Mouse (Mus musculus) left cerebral cortex, postnatal 36 days (tissue): Measurements from ENCODE around the gene Gria3. TPM values are rescaled to one million over a fixed set of nuclear protein-coding genes. Genes with fewer than 3 reads are reported as not detected.

Experiments used
- DNase-seq, 2 experiments: peaks; one replicate each; pipeline ENCODE4 v3.0.0; 2021 to 2022; ENCODE audit warnings: low spot score in 2 of 2, mixed read lengths in 1 of 2
- intact Hi-C: fragments of 180-260 bp; cut with DNase I; formaldehyde crosslinking; loops from one replicate; pipeline ENCODE4 v1.15.1; 2025
- total RNA-seq, 2 experiments: library from RNA; stranded (reverse); gene quantifications; 2 replicates each; pipeline ENCODE4 v1.2.3; 2021

The Gria3 gene
- 100 to 1,000 TPM; 192 to 238 TPM for total RNA-seq

DNA sequence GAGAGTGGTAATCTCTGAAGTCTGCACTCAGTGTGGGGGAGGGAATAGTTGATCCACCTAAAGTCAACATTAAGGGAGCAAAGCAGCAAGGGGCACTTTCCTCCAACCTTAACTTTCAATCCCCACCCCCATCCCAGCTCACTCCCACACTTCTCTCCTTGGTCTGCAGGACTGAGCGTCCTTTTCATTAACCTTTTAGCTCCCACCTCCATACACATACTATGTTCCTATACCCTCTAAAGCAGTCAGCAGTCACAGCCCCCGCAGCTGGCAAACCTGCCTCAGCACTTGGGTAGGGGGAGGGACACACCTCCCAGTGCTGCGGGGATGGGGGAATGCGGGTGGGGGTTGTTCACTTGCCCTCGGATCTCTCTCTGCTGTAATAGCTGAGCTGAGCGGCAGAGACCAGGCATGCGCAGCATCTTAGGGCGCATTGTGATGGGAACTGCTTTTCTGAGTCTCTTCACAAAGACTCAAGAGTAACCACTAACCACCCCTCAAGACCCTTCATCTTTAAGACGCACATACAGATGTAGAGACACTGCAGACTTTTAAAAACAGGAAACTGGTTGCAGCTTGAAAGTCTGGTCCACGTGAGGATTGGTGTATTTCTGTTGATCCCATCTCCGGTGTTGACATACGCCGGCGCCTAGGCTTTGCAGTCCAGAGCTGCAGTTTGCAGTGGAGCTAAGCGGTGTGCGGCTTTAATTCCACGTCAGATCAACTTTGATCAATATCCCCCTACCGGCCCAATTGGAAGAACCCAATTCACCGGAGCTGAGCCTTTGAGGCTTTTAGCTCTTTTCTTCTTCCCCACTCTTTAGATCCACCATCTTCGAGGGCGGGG, at the start of gene Gria3:
TSS of gene Gria3 (plus strand) at position 797 of the 847 bp plus-strand sequence.
- peak; percentile 31 to 46 for DNase-seq
- intact Hi-C loops, result loop anchor here (5.0 kb wide), 1 partner anchor 1968 kb away; no protein-coding TSS in a partner anchor

DNA sequence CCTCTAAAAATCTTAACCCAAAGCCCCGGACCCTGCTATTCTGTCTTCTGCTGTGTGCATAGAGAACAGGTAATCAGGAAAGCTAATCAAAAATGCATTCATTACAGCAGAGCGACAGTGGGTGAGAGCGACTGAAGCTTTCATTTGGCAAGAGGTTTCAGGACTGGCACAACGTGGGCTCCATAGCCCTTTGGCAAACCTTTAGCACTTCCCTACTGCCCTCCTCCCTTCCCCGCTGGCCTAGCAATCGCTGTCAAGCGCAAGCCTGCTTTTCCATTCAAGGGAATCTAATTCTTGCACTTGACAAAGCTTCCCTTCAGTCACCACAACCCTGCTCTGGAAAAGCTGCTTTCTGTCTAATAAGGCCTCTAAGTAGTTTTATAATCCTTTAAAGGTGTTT, 13.6 kb upstream of the Gria3 start:
- no peak for DNase-seq
- intact Hi-C loops, result no loop called here

DNA sequence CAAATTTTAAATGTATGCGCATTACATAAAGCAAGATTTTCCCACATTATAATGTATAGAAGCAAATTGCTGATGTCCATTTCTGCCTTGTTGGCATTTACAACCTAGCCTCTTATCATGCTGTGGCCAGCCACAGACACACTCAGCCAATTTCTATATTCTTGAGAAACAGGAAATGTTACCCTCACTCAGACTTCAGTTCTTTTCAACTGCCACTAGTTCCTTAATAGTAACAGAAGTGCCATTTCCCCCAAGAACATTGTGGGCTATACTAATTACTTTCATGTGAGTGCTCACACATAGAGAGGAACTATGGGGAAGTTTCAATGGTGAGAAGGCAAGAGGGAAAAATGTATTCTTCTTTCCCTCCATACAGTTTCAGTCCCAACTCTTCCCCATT, 11.6 kb upstream of the Gria3 start:
- DNase-seq, result no peak

DNA sequence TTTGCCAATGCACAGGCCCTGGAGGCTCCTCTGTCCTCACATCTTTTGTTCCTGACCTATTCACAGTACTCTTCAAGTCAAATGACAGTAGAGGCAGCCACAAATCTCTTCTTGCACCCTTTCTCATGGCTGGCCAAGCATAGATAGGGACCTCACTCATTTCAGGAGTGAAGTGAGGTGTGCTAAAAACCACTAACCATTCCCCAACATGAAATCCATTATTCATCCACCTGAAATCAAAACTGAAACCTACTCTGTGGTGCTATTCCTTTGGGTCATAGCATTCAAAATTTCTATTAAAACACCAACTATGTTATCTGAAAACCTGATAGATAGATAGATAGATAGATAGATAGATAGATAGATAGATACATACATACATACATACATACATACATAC, 2.2 kb upstream of the Gria3 start:
- DNase-seq, result no peak
- intact Hi-C loops, result no loop called here

More for the DNA sequence above, 11.6 kb upstream of the Gria3 start:
- intact Hi-C loops, result no loop called here

DNA sequence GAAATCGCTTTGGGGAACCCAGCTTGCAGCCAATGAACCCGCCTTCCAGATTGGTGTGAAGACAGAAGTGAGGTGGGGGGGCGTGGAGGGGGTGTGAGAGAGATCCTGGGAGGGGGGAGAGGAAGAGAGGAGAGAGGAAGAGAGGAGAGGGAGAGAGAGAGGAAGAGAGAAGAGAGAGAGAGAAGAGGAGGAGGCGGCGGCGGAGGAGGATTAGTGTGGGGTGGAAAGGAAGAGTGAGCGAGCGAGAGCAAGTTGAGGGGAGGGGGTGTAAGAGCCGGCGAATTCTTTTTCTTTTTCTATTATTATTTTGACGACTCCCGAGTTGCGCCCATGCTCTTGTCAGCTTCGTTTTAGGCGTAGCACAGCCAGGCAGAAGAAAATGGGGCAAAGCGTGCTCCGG, 532 bp downstream of the Gria3 start:
- intact Hi-C loops, result loop anchor here (5.0 kb wide), 1 partner anchor 1969 kb away; no protein-coding TSS in a partner anchor

DNA sequence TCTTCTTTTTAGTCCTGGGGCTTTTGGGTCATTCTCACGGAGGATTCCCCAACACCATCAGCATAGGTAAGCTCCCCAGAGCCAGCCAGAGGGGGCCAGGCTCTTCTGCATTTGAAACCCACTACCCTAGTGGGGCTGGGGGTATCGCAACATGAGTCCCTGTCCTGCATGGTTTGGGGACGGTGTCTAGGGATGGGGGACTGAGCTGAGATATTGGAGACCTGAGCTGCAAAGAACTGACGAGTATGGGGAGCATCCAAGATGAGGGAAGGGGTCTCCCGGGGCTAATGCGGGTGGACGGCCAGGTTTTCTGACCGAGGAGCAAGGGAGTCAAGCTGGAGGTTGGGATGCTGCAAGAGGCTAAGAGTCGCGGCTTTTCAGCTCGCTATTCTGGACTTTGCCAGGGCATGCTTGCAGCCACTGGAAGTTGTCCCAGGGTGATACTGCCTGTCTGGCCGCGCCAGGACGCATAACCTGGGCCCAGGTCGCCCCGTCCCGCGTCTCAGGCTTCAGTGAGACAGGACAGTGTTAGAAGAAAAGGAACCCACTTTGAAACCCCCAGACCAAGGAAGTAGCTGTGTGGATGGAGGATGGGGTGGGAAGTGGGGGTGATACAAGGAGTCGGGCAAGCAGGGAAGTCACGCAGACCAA, 1.1 kb downstream of the Gria3 start:
- intact Hi-C loops, result loop anchor here (5.0 kb wide), 1 partner anchor 1969 kb away; no protein-coding TSS in a partner anchor
- peak in 1 of 2 experiments; percentile 20 for DNase-seq

More for the DNA sequence above, 532 bp downstream of the Gria3 start:
- peak in 1 of 2 experiments; percentile 29 for DNase-seq

DNA sequence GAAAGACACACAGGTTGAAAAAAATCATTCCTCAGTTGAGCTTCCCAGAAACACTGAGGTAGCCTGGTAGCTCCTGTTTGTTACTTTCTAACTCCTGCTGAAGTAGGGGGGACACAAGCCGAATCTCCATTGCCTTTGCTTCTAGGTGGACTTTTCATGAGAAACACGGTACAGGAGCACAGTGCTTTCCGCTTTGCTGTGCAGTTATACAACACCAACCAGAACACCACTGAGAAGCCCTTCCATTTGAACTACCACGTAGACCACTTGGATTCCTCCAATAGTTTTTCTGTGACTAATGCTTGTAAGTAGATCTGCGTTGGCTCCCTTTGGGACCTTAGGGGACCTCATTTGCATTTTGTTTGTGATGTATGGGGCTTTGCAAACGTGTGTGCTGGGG, 2.0 kb downstream of the Gria3 start:
- no peak for DNase-seq
- intact Hi-C loops, result loop anchor here (5.0 kb wide), 1 partner anchor 1970 kb away; no protein-coding TSS in a partner anchor

DNA sequence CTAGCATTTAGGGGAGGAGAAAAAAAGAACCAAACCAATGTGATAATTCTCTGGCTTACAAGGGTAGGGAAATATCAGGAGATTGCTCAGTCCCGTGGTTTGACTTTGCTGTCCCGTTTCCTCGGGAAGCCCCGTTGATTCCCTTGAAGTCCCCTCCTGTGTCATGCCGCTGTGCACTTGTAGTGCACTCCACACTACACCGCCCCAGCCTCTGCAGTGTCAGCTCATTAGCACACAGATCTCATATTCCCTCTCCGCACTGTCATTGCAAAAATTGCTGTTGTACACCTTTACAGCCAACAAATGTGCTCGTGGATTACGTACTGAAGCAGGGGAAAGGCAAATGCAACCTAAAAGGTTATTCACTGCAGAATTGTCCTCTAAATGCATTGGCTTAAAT, 5.6 kb downstream of the Gria3 start:
- intact Hi-C loops, result no loop called here

DNA sequence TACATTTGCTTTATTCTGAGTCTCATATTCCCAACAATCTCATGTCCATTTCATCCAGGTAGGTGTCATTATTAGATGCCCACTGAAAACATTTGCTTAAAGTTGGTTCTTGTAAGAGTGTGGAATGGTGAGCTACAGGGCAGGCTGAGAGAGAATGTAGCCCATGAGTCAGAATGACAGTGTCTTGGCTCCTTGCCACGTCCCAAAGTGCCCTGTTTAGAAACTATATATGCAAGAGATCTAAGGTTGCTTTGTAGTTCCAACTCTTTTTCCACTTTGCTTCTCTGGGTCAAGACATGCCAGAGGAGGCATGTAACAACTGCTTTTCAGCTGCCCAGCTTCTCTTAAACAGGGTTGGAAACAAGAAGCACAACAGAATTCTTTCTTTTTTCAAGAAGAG, 9.1 kb downstream of the Gria3 start:
- no peak for DNase-seq
- intact Hi-C loops, result no loop called here

More for the DNA sequence above, 5.6 kb downstream of the Gria3 start:
- DNase-seq, result no peak

DNA sequence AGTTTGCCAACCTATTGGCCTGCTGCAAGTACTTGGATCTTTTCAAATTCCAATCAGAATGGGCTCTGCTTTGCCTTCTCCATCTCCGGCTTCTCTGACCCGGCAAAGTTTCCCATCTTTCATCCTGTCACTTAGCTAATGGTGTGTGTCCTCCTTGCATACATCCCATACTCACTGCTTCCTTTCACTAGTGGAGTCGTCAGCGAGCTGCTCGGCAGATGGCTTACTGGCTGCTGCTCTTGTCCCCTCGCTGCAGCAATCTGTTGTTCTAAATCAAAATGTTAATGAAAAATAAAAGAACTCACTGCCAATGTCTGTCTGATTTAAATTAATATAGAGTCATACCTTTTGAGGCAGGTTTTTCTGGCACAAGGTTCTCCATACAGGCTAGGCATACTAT, 25.0 kb downstream of the Gria3 start:
- no peak for DNase-seq
- intact Hi-C loops, result no loop called here

DNA sequence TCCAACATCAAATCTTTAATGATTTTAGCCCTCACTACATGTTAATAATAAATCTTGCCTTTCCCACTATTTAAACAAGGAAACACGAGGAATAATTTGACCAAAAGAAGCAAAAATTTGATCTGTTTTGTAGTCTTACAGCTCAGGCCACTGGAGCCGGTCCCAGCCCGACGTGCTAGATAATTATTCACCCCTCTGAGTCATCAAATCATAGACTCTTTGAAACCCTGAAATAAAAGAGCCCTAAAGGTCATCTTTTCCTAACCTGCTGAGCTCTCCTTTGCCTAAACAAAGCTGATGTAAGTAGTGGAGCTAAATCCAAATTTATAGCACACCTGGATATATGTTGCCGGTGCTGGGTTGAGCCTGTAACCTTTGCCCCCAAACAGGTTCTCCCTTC, 27.4 kb downstream of the Gria3 start:
- no peak for DNase-seq
- intact Hi-C loops, result no loop called here

DNA sequence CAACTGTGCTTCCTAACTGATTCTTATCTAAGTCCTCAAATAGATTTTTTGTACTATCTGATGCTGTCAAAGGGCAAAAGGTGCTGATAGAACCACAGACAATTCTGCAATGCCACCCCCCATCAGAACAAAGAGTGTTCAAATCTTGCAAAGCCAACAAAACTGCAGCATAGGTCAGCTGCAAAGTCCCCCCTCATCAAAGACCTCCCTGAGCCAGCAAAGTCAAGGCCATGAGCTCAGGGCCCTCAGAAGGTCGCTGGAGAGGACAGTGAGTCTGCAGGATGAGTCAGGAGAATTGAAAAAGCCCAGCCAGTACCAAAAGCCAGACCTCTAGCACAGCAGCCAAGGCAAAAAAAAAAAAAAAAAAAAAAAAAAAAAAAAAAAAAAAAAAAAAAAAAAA, 34.9 kb downstream of the Gria3 start:
- DNase-seq, result no peak
- intact Hi-C loops, result no loop called here

DNA sequence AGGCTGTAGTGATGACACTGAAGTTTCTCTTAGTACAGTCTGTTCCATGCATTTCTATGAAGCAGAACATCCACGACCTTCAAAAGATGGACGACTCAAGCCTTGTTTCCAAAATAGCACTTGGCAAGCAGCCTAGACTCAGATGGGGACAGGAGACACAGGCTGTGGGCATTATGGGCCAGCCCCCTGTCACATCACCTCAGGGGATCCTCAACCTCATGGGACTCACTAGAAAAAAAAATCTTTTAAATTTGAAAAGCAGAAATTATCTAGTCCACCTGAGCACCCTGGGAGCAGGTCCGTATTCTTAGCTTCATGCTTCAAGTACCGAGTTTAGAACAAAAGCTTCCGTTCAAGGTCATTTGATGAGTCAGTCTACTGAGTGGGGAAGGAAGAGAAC, 38.2 kb downstream of the Gria3 start:
- no peak for DNase-seq
- intact Hi-C loops, result no loop called here

DNA sequence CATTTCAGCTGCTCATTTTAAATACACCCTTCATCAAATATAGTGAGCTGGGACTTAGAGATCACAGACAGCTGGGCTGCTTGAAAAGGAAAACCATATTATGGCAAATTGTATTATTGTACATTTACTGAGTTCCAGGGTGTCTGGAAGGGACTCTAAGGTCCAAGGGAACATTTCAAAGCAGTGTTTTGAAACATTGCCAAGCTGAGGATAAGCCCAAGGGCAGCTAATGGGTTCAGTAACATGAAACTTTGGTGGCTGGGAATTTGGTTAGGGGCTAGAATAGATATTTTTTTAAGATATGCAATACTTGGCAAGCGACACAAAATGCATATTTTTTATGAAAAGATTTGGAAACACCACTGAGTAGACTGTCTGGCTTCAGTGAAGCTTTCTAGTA, 48.2 kb downstream of the Gria3 start:
- no peak for DNase-seq
- intact Hi-C loops, result no loop called here

DNA sequence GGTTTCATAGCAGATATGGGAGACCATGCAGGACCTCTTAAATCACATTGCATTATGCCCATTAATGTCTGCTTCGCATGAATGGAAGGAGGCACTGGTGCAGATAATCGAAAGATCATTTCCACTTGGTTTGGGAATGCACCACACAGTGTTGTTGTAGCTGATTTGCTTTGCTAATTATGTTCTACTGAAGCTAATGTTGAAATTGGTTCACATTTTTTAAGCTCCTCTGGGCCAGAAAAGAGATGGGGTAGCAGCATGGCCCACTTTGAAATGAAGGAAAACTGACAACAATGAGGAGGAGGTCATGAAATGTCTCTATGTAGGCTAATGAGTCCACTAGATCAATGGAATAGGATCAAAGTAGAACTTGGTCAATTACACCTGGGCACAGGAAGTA, 76.8 kb downstream of the Gria3 start:
- intact Hi-C loops, result no loop called here
- no peak for DNase-seq

DNA sequence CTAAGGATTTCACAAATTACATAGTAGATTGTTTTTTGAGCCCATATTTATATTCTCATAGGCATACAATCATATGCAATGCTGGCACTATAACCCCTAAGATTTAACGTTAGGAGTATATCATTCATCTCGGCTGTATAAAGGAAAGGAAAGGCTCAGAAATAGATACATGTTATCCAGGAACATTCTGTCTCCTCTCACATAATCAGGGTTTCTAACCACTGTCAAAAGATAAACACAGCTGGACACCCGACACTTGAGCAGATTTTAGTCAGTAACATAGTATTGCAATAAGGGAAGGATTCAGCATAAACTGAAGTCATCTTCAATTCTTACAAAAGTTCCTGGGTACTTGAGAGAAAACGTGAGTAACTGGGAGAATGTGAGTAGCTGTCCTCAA, 95.9 kb downstream of the Gria3 start:
- intact Hi-C loops, result no loop called here
- DNase-seq, result no peak

DNA sequence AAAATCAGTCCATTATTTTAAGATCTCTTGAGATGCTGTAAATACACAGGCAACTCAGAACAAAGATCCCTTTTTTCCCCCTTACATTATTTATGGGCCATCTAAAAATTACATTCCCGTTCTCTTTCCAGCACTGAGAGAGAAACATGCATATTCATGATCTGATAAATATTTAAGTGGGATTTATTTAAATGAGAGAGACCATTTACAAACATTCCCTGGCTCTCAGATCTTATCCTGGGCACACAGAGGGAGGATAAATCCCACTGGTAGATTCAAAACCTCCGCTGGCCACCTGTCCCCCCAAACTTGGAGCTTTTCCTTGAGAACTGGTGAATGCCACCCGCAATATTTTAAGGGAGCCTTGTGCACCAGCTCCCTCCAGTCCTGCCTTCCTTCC, 104.7 kb downstream of the Gria3 start:
- DNase-seq, result peak in 1 of 2 experiments; percentile 18
- intact Hi-C loops, result no loop called here

DNA sequence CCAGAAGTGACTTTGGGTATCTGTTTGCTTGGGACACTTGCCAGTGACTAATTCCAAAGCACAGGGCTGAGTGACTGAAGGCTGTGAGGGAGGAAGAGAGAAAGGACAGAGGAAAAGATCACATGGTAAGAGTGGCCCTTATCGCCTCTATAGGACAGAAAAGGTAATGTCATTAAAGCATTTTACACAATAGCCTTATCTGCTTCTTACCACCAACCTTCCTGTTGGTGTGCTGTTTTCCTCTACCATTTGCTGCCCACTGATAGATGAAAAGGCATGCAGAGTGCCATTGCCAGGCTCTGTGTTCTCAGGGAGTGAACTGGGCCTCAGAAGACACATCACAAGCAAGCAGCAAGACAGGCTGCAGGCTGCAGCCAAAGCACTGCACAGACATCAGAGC, 107.3 kb downstream of the Gria3 start:
- intact Hi-C loops, result no loop called here
- no peak for DNase-seq

DNA sequence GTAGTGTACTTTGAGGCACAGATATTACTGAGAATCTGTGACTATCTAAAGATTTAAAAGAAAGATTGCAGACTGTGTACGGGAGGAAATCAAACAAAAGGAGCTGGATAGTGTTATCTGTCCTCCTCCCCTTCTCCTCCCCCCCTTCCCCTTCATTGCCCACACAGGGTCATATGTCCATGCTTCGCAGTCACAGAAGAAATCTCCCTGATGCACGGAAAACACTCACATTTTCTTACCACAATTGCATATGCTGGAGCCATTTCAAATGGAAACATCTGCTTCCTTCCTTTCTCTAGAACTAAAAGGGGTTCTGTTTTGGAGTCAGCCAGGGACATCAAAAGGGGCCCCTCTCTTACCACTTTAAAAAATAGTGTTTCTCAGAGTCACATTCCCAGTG, 114.3 kb downstream of the Gria3 start:
- DNase-seq, result no peak
- intact Hi-C loops, result no loop called here

DNA sequence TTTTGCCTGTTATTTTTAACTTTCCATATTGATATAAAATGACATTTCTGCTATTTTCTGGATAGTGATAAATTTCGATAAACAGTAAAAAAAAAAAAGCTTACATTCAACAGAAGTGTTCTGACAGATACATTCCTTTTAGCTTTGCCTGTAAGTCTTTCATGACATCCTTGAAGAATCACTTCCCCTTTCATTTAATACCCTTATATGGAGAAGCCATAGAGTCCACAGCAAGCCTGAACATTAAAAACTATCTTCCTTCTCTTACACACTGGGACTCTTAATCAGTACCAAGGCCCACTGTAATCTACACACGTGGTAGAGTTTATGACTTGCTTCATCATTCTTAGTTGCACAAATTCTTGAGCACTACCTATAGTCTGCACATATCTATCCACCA, 131.9 kb downstream of the Gria3 start:
- intact Hi-C loops, result no loop called here
- DNase-seq, result no peak

DNA sequence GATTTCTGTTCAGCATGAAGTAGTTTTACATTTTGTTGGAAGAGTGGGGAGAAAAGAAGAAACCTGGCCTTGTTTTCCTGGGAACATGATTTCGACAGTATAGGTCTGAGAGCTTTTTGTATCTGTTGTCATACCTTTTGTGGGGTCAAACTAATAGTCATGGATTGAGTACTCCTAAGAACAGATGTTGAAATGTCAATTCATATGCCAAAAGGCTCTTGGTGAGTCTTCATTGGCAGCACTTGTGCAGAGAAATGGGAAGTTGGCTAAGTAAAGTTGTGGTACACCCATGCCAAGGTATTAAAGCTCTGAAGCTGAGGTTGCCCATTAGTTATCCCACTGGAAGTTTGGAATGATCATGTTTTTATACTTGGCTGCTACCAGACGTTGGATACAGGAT, 135.2 kb downstream of the Gria3 start:
- no peak for DNase-seq
- intact Hi-C loops, result no loop called here
